ENCODE assay signal across 8 mouse cellular contexts in the genomic region with DNA sequence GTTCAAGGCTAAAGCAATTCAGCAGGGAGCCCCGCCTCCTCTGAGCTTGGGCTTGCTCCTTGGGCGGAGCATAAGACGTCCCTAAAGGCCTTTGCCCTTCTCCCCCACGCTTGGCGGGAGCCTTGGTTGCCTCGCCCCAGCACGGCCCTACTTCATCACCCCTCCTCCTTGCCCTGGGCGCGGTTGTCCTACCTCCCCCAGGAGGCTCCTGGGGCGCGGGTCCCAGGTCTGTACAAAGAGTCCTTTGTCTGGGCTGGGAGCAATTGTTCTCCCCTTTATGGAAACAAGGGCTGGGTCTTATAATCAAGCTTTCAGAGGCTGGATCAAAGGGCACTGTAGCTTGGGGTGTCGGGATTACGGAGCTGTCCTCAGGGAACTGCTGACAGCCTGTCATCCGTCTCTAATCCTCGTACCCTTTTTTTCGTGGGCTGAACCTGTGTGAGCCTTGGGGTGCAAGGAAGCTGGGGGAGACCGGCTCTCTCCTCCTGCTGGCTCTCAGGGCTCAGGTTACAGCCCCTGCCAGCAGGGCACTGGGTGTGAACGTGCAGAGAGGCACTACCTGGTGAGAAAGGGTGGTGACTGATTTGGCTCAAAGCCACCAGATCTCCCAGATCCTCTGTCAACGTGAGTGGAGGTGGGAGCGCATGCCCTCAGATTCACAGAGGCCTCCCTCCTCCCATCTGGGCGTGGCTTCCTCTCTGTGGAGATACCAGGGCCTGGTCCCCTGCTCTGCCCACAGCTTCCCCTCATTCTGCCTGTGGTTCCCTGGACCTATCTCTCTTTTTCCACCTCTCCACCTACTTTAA. TPM values are rescaled to one million over a fixed set of nuclear protein-coding genes. Genes with fewer than 3 reads are reported as not detected.
A peak's percentile ranks its signal among the peaks of the same experiment; 100 is the strongest.
DNase-seq lines count a peak whose midpoint lies in the region; ATAC-seq and TF ChIP-seq lines count a peak whose summit lies in the region.

No protein-coding gene starts in this region.

- no peaks in the 10 kb centered on the region for H3K36me3 ChIP-seq in hindbrain, embryonic 14.5 days (replicated peaks; ENCODE audit: control insufficient read depth, insufficient read depth)
- H3K36me3 ChIP-seq in neural tube, embryonic 12.5 days, result no peaks in the 10 kb centered on the region

- peak; percentile 35 for DNase-seq in gastrocnemius, adult 2 months
- no peak for DNase-seq in gastrocnemius, postnatal 25 days
- DNase-seq in embryo, embryonic 11 days, result peak; percentile 78
- DNase-seq in hindbrain, embryonic 14.5 days (ENCODE audit: low spot score), result no peak
- peak; percentile 61 for DNase-seq in liver
- no peak for DNase-seq in adrenal gland, postnatal 10 days
- DNase-seq in cerebellum, postnatal 36 days, result no peak

- no peaks in the 10 kb centered on the region for H3K27me3 ChIP-seq in hindbrain, embryonic 14.5 days (ENCODE audit: control insufficient read depth, insufficient read depth, low read length)
- no peaks in the 10 kb centered on the region for H3K27me3 ChIP-seq in neural tube, embryonic 12.5 days (replicated peaks)

- 4% methylated on average over 21 of the region's 21 CpGs for WGBS in hindbrain, embryonic 14.5 days
- 2% methylated on average over 21 of the region's 21 CpGs for WGBS in neural tube, embryonic 12.5 days

- H3K4me3 ChIP-seq in gastrocnemius, adult 2 months, result no peak overlapping the region
- H3K4me3 ChIP-seq in hindbrain, embryonic 14.5 days (replicated peaks; ENCODE audit: low read length), result no peak overlapping the region
- H3K4me3 ChIP-seq in neural tube, embryonic 12.5 days, result no peak overlapping the region

- peak overlapping the region; percentile 39 for H3K4me2 ChIP-seq in hindbrain, embryonic 14.5 days (replicated peaks)
- peak overlapping the region; percentile 54 for H3K4me2 ChIP-seq in neural tube, embryonic 12.5 days (replicated peaks)

- ATAC-seq in hindbrain, embryonic 14.5 days (ENCODE audit: low FRiP score), result no peak
- ATAC-seq in neural tube, embryonic 12.5 days (ENCODE audit: low FRiP score, low read depth), result peak; percentile 63; the same call in 1 of the 2 replicates

- H3K9ac ChIP-seq in hindbrain, embryonic 14.5 days, result no peak overlapping the region
- H3K9ac ChIP-seq in neural tube, embryonic 12.5 days, result peak overlapping the region; percentile 35; the same call in 1 of the 2 replicates

- 0 out of 2 replicates have a peak, but pooled peaks cover 11% of the 10 kb centered on the region for H3K4me1 ChIP-seq in hindbrain, embryonic 14.5 days (replicated peaks; ENCODE audit: control insufficient read depth, insufficient read depth, low read length)
- H3K4me1 ChIP-seq in neural tube, embryonic 12.5 days, result peaks cover 8% of the 10 kb centered on the region

- no peak for TF ChIP-seq CTCF in gastrocnemius, adult 2 months (IDR thresholded peaks at IDR 0.05)

- intact Hi-C loops in gastrocnemius, adult 2 months (cut with DNase I), result no loop called here

- H3K9me3 ChIP-seq in hindbrain, embryonic 14.5 days (ENCODE audit: control insufficient read depth, low read length), result no peaks in the 10 kb centered on the region
- no peaks in the 10 kb centered on the region for H3K9me3 ChIP-seq in neural tube, embryonic 12.5 days

- no peak overlapping the region; the same call in 1 of the 2 replicates for H3K27ac ChIP-seq in gastrocnemius, adult 2 months
- no peak overlapping the region for H3K27ac ChIP-seq in hindbrain, embryonic 14.5 days
- H3K27ac ChIP-seq in neural tube, embryonic 12.5 days, result no peak overlapping the region

RNA-seq across cellular contexts. Expression of a gene that starts 31.7 kb away (rescaled TPM):
- under 1 TPM; 0.38 to 0.56 TPM for total RNA-seq in gastrocnemius, adult 2 months (2021)
- total RNA-seq in gastrocnemius, postnatal 25 days (2021), result under 1 TPM; 0.59 to 0.83 TPM
- 0.68 and 1.5 TPM in 2 replicates for polyA plus RNA-seq in hindbrain, embryonic 14.5 days (2014; fragmentation: Nextera tagmentation; extraction: Ambion mirVana)
- polyA plus RNA-seq in neural tube, embryonic 12.5 days (2016; fragmentation: Nextera tagmentation; extraction: Ambion mirVana), result 0.11 and 0.16 TPM in 2 replicates
- total RNA-seq in adrenal gland, postnatal 10 days (2021), result 1 to 10 TPM; 1.3 to 2.8 TPM

RNA-seq across cellular contexts. Expression of a gene that starts 52.6 kb away (rescaled TPM):
- 10 to 100 TPM; 16.5 to 17.8 TPM for total RNA-seq in gastrocnemius, adult 2 months (2021)
- 10 to 100 TPM; 14.9 to 15.7 TPM for total RNA-seq in gastrocnemius, postnatal 25 days (2021)
- polyA plus RNA-seq in hindbrain, embryonic 14.5 days (2014; fragmentation: Nextera tagmentation; extraction: Ambion mirVana), result 354 and 383 TPM in 2 replicates
- polyA plus RNA-seq in neural tube, embryonic 12.5 days (2016; fragmentation: Nextera tagmentation; extraction: Ambion mirVana), result 185 and 197 TPM in 2 replicates
- total RNA-seq in adrenal gland, postnatal 10 days (2021), result 10 to 100 TPM; 49.2 to 57.7 TPM

RNA-seq across cellular contexts. Expression of a gene that starts 59.2 kb away (rescaled TPM):
- total RNA-seq in gastrocnemius, adult 2 months (2021), result under 1 TPM; 0.22 to 0.28 TPM
- total RNA-seq in gastrocnemius, postnatal 25 days (2021), result under 1 TPM in 1 of 2 experiments, not detected in 1; 0.18 TPM
- 0.09 and 0.14 TPM in 2 replicates for polyA plus RNA-seq in hindbrain, embryonic 14.5 days (2014; fragmentation: Nextera tagmentation; extraction: Ambion mirVana)
- polyA plus RNA-seq in neural tube, embryonic 12.5 days (2016; fragmentation: Nextera tagmentation; extraction: Ambion mirVana), result 0.60 and 0.89 TPM in 2 replicates
- total RNA-seq in adrenal gland, postnatal 10 days (2021), result under 1 TPM; 0.21 to 0.39 TPM

Comparison
In these comparisons a context has a peak if more than half of its experiments do, and no peak if none do; other contexts are left out.
1. DNase-seq: peak in gastrocnemius, adult 2 months (single experiment), embryo, embryonic 11 days (single experiment) and liver (single experiment); none in gastrocnemius, postnatal 25 days (single experiment), hindbrain, embryonic 14.5 days (single experiment), adrenal gland, postnatal 10 days (single experiment) and cerebellum, postnatal 36 days (0 of 2).